Mouse (Mus musculus) CD4-positive, CD25-positive, alpha-beta regulatory T cell, adult 4 months (primary cell): Measurements from ENCODE around the gene Itih4. TPM values are rescaled to one million over a fixed set of nuclear protein-coding genes. Genes with fewer than 3 reads are reported as not detected.

Source experiments
- ATAC-seq: one replicate; pipeline ENCODE4 v1.8.0; 2017
- polyA plus RNA-seq, 2 experiments: library from polyadenylated mRNA; unstranded; fragments of 100-300 nt; shearing (Covaris generic); gene quantifications; one replicate each; pipeline ENCODE4 v1.2.1; 2017

The Itih4 gene
- polyA plus RNA-seq, 2 experiments from 2014 or later = not detected

- ATAC-seq = no peak
Measured at GRCm38 (mm10) chr14:30879794-30880193, 6.5 kb upstream of the Itih4 start.

DNA sequence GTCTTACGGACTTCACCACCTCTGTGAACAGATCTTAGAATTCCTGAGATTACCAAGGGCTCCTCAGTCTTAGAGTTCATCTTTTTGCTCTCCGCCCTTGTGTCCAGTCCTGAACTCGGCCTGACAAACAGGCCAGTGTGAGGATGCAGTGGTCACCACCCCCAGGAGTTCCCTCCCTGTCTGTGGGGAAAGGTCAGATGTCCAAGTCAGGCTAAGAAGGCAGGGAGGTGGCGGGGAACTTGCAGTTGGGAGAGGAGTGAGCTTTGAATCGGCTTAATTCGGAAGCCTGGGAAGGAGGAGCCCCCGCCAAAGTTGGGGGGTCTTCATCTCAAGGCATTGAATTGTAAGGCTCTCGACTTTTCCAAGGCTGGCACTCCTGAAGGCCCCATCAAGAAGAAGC, 6.0 kb upstream of the Itih4 start:
- ATAC-seq = no peak

DNA sequence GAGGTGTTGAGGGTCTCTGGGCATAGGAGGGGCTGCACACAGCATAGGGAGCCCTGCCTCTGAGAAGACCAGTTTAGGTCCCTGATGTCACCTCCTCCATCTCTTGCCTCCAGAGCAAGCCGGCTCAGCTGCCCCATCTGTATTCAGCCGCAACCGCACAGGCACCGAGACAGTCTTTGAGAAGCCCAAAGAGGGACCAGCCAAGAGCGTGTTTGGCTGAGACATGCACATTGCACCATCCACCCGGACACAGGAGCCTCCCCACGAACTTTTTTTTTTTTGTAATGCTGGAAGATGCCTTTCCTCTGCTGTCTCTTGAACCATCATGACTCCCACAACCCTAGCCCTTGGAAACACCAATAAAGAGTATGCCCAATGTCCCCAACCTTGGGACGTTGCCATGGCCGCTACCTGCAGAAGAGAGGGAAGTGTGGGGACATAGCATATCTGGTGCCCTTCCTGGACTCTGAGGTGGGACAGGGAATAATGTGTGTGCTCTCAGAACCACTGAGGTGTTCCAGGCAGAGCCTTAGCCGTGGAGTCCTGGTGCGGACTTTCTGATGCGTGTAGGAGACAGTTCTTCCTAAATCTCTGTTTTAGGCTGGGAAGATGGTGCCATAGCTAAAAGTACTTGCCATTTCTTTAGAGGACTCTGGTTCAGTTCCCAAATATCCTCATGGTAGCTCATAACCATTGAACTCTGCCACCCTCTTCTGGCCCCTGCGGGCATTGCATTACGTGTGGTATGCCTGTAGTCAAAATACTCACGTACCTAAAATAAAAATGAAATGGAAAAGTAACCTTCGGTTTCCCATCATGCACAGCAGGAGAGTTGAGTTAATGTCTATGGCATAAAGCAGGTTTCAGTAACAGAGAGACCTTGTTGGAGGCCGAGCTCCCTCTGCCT, 5.2 kb upstream of the Itih4 start:
- ATAC-seq = no peak

- no peak for ATAC-seq
Measured at GRCm38 (mm10) chr14:30881718-30882108, 4.6 kb upstream of the Itih4 start.

- no peak for ATAC-seq
Measured at GRCm38 (mm10) chr14:30885298-30885697, 978 bp upstream of the Itih4 start.

GRCm38 (mm10) chr14:30888271-30888732, 2.0 kb downstream of the Itih4 start:
- ATAC-seq = no peak

- no peak for ATAC-seq
Measured at GRCm38 (mm10) chr14:30899972-30900371, 13.7 kb downstream of the Itih4 start.

- no peak for ATAC-seq
Measured at GRCm38 (mm10) chr14:30902628-30903027, 16.4 kb downstream of the Itih4 start.

- no peak for ATAC-seq
Measured at GRCm38 (mm10) chr14:30903036-30903435, 16.8 kb downstream of the Itih4 start.

DNA sequence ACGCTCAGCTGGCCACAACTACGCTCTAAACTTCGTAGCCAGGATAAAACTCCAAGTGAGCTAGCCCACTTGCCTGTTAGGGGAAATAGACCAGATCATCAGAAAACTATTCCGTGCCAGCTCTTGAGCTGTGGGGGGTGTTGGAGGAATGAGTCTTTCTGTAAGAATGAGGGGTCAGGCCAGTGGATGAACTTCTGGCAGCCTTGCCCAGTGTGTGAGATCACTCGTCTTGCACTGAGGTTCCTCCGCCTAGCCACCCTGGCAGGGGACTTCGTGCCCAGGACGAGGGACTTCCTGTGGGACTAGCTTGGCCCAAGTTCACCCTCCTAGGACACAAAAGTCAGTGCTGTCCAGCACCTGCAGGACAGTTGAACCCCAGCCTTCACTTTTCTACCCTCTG, 18.0 kb downstream of the Itih4 start:
- no peak for ATAC-seq

GRCm38 (mm10) chr14:30906001-30906400, 19.7 kb downstream of the Itih4 start:
- ATAC-seq = no peak

DNA sequence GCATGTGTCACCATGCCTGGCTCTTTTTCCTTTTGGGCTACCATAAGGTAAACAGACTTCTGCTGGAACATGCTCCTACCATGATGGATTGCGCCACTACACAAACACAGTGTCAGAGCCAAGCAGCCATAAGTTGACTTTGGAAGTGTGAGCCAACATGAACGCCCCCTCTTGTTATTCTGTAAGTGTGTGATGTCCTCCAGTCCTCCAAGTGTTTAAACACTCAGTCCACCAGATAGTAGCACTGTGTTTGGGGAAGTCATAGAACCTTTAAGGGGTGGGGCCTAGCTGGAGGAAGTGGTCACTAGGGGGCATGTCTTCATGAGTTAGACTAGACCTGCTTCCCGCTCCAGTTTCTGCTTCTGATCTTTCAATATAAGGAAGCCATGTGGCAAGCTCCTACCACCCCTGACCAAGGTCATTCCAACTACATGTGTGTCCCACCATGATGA, 21.6 kb downstream of the Itih4 start:
- no peak for ATAC-seq

GRCm38 (mm10) chr14:30911141-30911540, 24.9 kb downstream of the Itih4 start:
- ATAC-seq = no peak

- ATAC-seq = no peak
Measured at GRCm38 (mm10) chr14:30912641-30913040, 26.4 kb downstream of the Itih4 start.

DNA sequence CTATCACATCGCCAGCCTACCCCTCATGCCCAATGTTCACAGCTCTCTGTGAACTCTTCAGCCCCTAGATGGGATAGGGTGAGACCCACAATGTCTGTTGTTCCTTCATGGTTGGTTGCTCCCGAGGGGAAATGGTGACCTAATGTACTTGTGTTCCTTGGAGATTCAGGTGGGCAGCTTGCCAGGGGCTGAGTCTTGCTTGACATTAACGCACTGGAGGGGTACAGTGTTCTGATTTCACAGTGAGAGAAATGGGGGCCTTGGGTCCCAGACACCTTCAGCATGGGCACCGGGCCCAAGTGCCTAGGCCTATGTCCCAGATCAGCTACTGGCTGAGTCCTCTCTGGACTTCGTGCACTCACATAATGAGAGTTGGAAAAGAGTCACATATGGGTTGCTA, 27.1 kb downstream of the Itih4 start:
- ATAC-seq = no peak

DNA sequence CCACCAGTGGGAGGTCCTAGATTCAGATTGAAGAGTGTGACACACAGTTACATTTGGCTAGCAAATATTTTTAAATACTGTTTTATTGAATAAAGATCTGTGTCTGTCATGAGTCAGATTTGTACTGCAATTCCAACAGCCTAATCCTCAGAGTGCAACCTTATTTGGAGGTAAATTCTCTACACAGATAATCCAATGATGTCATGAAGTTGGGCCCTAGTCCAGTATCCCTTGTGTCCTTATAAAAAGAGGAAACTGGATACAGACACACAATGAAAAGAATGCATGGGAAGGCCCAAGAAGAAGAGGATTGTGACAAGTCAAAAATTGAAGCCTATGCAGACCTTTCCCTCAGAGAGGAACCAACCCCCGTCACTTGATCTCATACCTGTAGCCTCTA, 30.2 kb downstream of the Itih4 start:
- no peak for ATAC-seq

GRCm38 (mm10) chr14:30922053-30922670, 35.9 kb downstream of the Itih4 start:
- no peak for ATAC-seq

DNA sequence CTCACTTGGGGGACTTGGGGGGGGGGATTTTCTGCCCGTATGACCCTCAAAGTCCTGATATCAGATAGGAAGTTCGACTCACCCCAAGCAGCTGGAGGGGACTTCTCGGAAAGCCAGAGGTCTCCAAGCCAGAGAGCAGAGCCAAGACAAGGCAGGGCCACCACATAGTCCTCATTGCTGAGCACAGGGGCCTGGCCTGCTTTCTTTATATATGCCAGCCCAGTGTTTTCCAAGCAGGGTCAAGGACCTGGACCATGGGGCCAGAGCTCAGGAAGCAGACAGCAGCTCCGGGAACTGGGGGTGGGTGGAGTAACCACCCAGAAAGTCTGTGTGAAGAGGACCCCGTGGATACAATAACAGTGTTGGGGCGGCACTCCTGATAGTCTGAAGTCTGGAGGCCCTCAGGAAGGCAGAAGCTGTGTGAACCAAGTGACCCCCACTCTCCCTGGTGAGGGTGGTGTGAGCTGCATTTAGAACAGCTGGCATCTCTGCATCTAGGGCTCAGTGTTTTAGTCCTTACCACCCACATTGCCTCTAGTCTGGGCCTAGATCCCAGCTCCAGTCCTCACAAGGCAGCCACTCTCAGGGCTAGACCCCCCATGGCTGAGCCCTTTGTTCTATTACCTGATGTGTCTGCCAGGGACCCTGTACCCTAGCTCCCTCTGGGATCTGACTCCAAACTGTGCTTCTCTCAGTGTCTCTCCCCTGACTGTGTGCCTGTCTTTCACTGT, 37.3 kb downstream of the Itih4 start, which contains the start of gene Itih3:
Gene Itih3, minus strand, starts transcription at position 386 of the 731 bp plus-strand sequence.
- ATAC-seq = no peak

DNA sequence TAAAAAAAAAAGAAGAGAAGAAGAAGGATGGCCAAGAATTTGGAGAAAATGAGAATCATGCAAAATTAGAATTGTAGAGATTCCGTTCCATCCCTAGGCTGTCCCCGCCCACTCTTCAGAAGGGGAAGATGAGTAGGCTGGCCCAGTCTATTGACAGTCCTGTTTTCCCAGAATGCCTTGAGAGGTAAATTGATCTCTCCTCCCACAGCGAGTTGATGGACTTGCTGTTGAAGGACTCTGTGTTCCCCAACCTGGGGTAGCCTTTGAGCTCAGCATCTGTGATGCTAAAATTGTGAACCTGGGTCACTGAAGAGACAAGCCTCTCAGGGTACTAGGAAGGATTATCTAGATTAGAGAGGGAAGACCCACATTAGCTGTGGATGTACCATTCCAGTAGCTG, 39.2 kb downstream of the Itih4 start:
- ATAC-seq = no peak

GRCm38 (mm10) chr14:30930386-30930785, 44.1 kb downstream of the Itih4 start:
- ATAC-seq = no peak

DNA sequence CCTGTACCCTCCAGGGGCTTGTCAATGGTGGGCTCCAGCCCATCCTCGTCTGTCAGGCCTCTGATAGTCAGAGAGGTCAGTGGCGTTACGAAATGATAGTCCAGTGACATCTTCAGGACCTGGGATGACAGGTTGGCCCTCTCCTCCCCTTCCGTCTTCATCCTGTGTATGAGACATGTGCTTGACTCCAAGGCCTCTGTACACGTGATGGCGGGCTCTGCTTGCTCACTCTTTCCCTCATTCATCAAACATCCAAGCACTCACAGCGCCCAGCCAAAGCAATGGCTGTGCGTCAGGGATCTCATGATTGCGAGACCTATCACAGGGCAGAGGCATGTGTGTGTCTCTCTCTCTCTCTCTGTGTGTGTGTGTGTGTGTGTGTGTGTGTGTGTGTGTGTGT, 47.1 kb downstream of the Itih4 start:
- no peak for ATAC-seq

GRCm38 (mm10) chr14:30942254-30942653, 56.0 kb downstream of the Itih4 start:
- no peak for ATAC-seq

DNA sequence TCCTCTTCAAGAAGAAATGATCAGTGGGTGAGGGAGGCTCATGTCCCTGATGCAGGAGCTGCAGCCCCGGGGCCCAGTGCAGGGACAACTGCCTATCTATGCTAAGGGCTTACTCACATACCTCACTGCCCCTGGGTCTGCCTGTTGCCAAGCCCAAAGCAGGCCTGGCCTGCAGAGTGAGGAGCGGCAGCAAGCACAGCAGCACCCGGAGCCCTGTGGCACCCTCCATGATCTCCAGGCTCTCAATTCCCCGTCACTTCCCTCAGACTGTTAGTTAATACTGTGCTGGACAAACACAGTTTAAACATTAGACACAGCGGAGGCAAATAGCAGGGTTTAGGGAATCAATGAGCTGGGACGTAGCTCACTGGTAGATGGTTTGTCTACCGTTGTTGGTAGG, 56.8 kb downstream of the Itih4 start, which contains the start of gene Itih1:
Gene Itih1, minus strand, starts transcription at position 252 of the 400 bp plus-strand sequence.
- no peak for ATAC-seq
